Mouse (Mus musculus): Measurements from ENCODE around the gene Atxn1l.

GRCm38 (mm10) chr8:109704565-109705319 is 32.8 kb downstream of the Atxn1l start:
- TF ChIP-seq CTCF (conservative IDR thresholded peaks at IDR 0.05; ENCODE audit: low read length) (no peak), POU5F1 (IDR thresholded peaks at IDR 0.05; ENCODE audit: borderline replicate concordance, low read length) (no peak), NANOG (IDR thresholded peaks at IDR 0.05; ENCODE audit: borderline replicate concordance, low read length) (no peak)
